Mouse (Mus musculus) E14TG2a.4 (cell line): ENCODE results near the gene Fmr1.
"Not testable (repeated sequence)": the region's sequence is repeated elsewhere in the genome, so short reads cannot be mapped to it uniquely, and the experiment has no call there.

Experiments
- H3K27me3 ChIP-seq: 2 replicates; pipeline ENCODE4 v1.6.1; 2014; ENCODE audit warnings: low read length, control low read depth; ENCODE audit not compliant: insufficient read depth
- H3K36me3 ChIP-seq: 2 replicates; pipeline ENCODE4 v1.6.1; 2014; ENCODE audit warnings: low read length, control low read depth; ENCODE audit not compliant: insufficient read depth
- H3K4me1 ChIP-seq: replicated peaks from 2 replicates; pipeline ENCODE4 v1.6.1; 2014; ENCODE audit warnings: low read depth, low read length, control low read depth
- H3K4me3 ChIP-seq: replicated peaks from 2 replicates; pipeline ENCODE4 v1.5.1; 2014; ENCODE audit warnings: mild to moderate bottlenecking, low read length
- H3K9me3 ChIP-seq: 2 replicates; pipeline ENCODE4 v1.6.1; 2014; ENCODE audit warnings: low read length, control low read depth
- CTCF ChIP-seq: conservative IDR thresholded peaks from 2 replicates; pipeline ENCODE4 v1.5.1; 2014; ENCODE audit warnings: low read length
- NANOG ChIP-seq: IDR thresholded peaks from 2 replicates; pipeline ENCODE4 v1.6.1; 2014; ENCODE audit warnings: borderline replicate concordance, low read length, mixed read lengths
- POU5F1 ChIP-seq: IDR thresholded peaks from 2 replicates; pipeline ENCODE4 v1.6.1; 2014; ENCODE audit warnings: low read length, borderline replicate concordance

Fmr1 gene

GRCm38 (mm10) chrX:68678333-68678740 is at the start of gene Fmr1:
Gene Fmr1 (plus strand): TSS chrX:68678541.
- H3K27me3 ChIP-seq = no peaks in the 10 kb centered on the region
- H3K36me3 ChIP-seq = no peaks in the 10 kb centered on the region
- peak within 1 kb of the TSS; percentile 89 for H3K4me3 ChIP-seq
- no peaks in the 10 kb centered on the region for H3K9me3 ChIP-seq
- TF ChIP-seq CTCF = no peak
- TF ChIP-seq NANOG = no peak
- TF ChIP-seq POU5F1 = no peak
- H3K4me1 ChIP-seq = peaks cover 5% of the 10 kb centered on the region; the same call in 1 of the 2 replicates

DNA sequence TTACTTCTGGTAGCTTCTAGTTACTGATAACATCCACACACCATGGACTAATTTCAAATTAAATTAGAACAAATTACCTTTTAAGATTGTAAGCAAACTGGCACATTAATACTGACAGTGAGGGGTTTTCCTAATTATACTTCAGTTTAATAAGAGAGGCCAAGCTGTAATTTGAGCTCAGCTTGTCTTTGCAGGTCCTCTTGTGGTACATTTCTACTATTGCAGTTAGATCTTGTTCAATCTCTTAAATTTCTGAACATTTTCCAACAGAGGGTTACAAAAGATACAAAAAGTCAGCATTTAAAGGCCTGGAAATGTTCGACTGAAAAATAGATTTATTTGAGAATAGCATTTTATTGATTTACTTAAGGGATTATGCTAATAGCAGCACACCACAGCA is 36.7 kb upstream of the Fmr1 start:
- Histone ChIP-seq H3K4me3 (no peak overlapping the region), H3K9me3 (no peaks in the 10 kb centered on the region), H3K27me3 (no peaks in the 10 kb centered on the region), H3K4me1 (no peaks in the 10 kb centered on the region), H3K36me3 (no peaks in the 10 kb centered on the region)
- TF ChIP-seq CTCF = no peak
- TF ChIP-seq NANOG = no peak
- TF ChIP-seq POU5F1 = no peak

DNA sequence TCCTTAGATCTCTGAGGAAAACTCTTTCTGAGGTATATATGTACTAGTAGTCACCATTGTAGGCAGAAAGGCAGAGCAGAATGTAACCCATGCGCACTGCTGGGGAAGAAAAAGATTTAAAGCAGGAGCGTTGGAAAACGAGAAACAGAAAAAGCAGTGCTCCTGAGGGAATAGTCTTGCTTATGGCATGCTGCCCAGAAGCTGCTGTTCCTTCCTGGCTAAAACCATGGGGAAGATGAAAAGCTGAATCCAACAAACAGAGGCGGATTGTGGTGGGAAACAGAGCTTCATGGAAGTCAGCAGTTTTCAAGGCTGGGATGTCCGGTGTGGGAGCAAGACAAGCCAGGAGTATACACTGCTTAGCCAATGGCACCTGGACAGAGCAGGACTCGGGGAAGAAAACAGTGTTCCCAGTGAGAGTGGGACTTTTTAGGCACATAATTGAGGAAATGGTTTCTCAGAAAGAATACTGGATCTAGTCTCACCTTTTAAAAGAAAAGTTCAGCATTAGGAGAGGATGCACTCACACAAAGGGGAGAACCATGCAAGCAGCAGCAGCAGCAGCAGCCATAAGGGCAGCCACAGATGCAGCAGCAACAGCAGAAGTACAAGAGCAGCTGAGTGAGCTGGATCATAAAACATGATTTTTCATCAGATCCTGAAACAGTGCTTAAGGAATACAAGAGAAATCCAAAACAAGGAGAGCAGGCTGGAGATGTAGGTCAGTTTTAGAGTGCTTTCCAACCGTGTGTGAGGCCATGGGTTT is 33.0 kb upstream of the Fmr1 start:
- Histone ChIP-seq H3K9me3 (no peaks in the 10 kb centered on the region), H3K4me3 (no peak overlapping the region), H3K27me3 (no peaks in the 10 kb centered on the region), H3K36me3 (no peaks in the 10 kb centered on the region), H3K4me1 (no peaks in the 10 kb centered on the region)
- TF ChIP-seq POU5F1 (no peak), NANOG (no peak), CTCF (no peak)

GRCm38 (mm10) chrX:68677508-68677907 is 833 bp upstream of the Fmr1 start:
- no peaks in the 10 kb centered on the region for H3K27me3 ChIP-seq
- H3K4me3 ChIP-seq = peak overlapping the region; percentile 89
- H3K4me1 ChIP-seq = peaks cover 5% of the 10 kb centered on the region; the same call in 1 of the 2 replicates
- no peak for TF ChIP-seq CTCF
- TF ChIP-seq NANOG = no peak
- TF ChIP-seq POU5F1 = no peak
- H3K9me3 ChIP-seq = no peaks in the 10 kb centered on the region
- no peaks in the 10 kb centered on the region for H3K36me3 ChIP-seq

GRCm38 (mm10) chrX:68678815-68679486 is 610 bp downstream of the Fmr1 start:
- peaks cover 5% of the 10 kb centered on the region; the same call in 1 of the 2 replicates for H3K4me1 ChIP-seq
- H3K4me3 ChIP-seq = peak overlapping the region; percentile 89
- H3K36me3 ChIP-seq = no peaks in the 10 kb centered on the region
- H3K9me3 ChIP-seq = no peaks in the 10 kb centered on the region
- H3K27me3 ChIP-seq = no peaks in the 10 kb centered on the region
- TF ChIP-seq CTCF = no peak
- no peak for TF ChIP-seq NANOG
- no peak for TF ChIP-seq POU5F1

GRCm38 (mm10) chrX:68684706-68685105 is 6.4 kb downstream of the Fmr1 start:
- no peak for TF ChIP-seq CTCF
- no peak overlapping the region for H3K4me3 ChIP-seq
- peaks cover 11% of the 10 kb centered on the region; the same call in 1 of the 2 replicates for H3K4me1 ChIP-seq
- H3K9me3 ChIP-seq = no peaks in the 10 kb centered on the region
- H3K27me3 ChIP-seq = no peaks in the 10 kb centered on the region
- H3K36me3 ChIP-seq = no peaks in the 10 kb centered on the region

DNA sequence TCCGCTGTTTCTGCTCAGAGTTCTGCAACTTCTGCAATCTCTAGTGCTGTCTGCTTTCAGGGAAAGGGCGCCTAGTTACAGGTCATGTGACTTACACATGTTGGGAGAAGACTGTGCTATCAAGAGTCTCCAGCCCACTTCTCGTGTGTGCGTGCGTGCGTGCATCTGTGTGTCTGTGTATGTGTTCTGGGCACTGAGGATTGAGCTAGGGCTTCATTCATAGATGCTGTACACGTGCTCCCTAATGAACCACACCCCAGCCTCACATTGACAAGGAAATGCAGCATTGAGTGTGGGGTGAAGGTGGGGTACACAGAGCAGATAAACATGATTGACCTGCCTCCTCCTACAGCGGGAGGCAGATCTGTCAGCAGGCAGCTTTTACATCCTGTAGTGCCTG is 13.6 kb downstream of the Fmr1 start:
- not testable (repeated sequence) for H3K9me3 ChIP-seq, H3K4me1 ChIP-seq, H3K27me3 ChIP-seq, H3K4me3 ChIP-seq
- peaks cover 13% of the 10 kb centered on the region; the same call in 1 of the 2 replicates for H3K36me3 ChIP-seq

- Histone ChIP-seq H3K4me3 (no peak overlapping the region), H3K36me3 (no peaks in the 10 kb centered on the region)
- TF ChIP-seq POU5F1 (no peak), CTCF (no peak), NANOG (no peak)
These were observed 58.6 kb downstream of the Fmr1 start for GRCm38 (mm10) chrX:68736902-68737301.

More at GRCm38 (mm10) chrX:68736902-68737301, 58.6 kb downstream of the Fmr1 start:
- Histone ChIP-seq H3K9me3 (no peaks in the 10 kb centered on the region), H3K27me3 (no peaks in the 10 kb centered on the region), H3K4me1 (0 out of 2 replicates have a peak, but pooled peaks cover 6% of the 10 kb centered on the region)
